Mouse (Mus musculus): ENCODE results near the gene Smim12. TPM values are rescaled to one million over a fixed set of nuclear protein-coding genes. Genes with fewer than 3 reads are reported as not detected.

Smim12 gene
- total and polyA plus RNA-seq, 2 experiments from 2014 or later, result 40.8 to 63.7 TPM

DNA sequence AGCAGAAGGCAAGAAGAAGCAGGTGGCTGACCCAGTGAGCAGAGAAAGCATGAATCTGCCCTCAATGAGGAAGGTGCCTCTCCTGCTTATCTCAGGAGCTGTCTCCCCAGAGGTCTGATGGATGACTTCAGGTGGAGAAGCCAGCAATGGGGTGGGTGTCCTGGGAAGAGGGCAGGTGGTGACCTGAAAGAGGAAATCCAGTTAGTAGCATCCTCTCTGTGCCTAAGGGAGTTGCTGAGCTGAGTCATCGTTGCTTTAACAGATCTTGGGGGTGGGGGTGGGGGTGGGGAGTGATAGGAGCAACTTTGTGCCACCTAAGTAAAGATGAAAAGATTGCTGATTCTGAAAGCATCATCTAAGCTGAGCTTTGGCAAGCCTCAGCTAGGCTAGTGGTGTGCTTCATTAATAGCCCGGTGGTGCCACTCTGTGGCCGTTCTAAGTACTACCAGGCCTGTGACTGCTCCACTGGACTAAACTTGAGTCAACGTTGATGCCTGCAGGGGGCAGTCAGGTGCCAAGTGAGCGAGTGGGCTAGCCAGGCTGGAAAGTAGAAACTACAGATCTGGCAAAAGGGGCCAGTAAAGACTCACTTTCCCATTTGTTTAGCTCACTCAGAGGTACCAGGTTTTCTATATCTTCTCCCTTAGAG lies 6.2 kb downstream of the Smim12 start:
- TF ChIP-seq CTCF (IDR thresholded peaks at IDR 0.05; ENCODE audit: low read depth), result peak; percentile 95
- Histone ChIP-seq H3K4me1 (ENCODE audit: insufficient read depth, low read length) (0 out of 2 replicates have a peak, but pooled peaks cover under 1% of the 10 kb centered on the region), H3K9ac (replicated peaks; ENCODE audit: low read length) (no peak overlapping the region), H3K36me3 (ENCODE audit: insufficient read depth, low read length) (peaks cover 12% of the 10 kb centered on the region; the same call in 1 of the 2 replicates), H3K4me3 (ENCODE audit: low read length) (no peak overlapping the region), H3K27me3 (ENCODE audit: insufficient read depth, low read length) (no peaks in the 10 kb centered on the region), H3K9me3 (ENCODE audit: low read length) (no peaks in the 10 kb centered on the region), H3K27ac (no peak overlapping the region), H3K4me2 (ENCODE audit: low read depth, low read length) (no peak overlapping the region)
- peak; percentile 97 for DNase-seq (ENCODE audit: low spot score)
- ATAC-seq, result peak; percentile 94
- WGBS, result 3% methylated on average over 5 of the region's 5 CpGs

DNA sequence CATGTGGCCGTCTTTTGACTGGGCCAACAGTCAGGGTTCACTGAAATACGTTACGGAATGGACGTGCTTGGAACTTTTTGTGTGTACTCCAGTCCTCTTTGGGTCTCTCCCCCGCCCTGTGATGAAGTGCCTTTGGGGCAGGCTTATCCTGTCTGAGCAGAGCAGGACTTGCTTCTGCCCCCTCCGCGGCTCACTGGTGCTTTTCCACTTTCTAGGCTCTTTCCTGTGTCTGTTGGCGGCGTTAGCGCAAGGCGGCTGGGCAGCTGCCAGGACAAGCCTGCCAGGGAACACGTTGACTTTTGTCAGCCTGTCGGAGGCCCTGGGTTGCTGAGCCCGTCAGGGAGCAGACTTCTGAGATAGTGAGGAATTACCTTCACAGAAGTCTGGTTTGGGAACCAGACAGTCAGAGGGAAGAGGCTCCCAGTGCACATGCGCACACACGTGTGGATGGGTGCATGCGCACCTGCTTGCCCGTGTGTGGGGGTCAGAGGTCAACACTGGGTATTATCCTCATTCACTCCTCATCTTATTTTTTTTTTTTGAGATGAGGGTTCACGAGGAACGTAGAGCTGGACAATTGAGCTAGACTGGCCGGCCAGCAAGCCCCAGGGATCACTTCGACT lies 8.5 kb downstream of the Smim12 start:
- no peak for TF ChIP-seq CTCF (IDR thresholded peaks at IDR 0.05; ENCODE audit: low read depth)
- peak; percentile 62 for DNase-seq (ENCODE audit: low spot score)
- no peaks in the 10 kb centered on the region for H3K9me3 ChIP-seq (ENCODE audit: low read length)
- H3K9ac ChIP-seq (replicated peaks; ENCODE audit: low read length), result no peak overlapping the region
- peak; percentile 38; the same call in 1 of the 2 replicates for ATAC-seq
- peak overlapping the region; percentile 38 for H3K4me2 ChIP-seq (ENCODE audit: low read depth, low read length)
- H3K27ac ChIP-seq, result no peak overlapping the region
- no peak overlapping the region for H3K4me3 ChIP-seq (ENCODE audit: low read length)
- WGBS, result 43% methylated on average over 22 of the region's 22 CpGs
- H3K27me3 ChIP-seq (ENCODE audit: insufficient read depth, low read length), result no peaks in the 10 kb centered on the region
- H3K36me3 ChIP-seq (ENCODE audit: insufficient read depth, low read length), result peaks cover 11% of the 10 kb centered on the region; the same call in 1 of the 2 replicates
- no peaks in the 10 kb centered on the region for H3K4me1 ChIP-seq (ENCODE audit: insufficient read depth, low read length)

GRCm38 (mm10) chr4:127256739-127257138 lies 13.2 kb downstream of the Smim12 start:
- 47% methylated on average over 5 of the region's 5 CpGs for WGBS
- ATAC-seq, result no peak
- Histone ChIP-seq H3K27me3 (ENCODE audit: insufficient read depth, low read length) (no peaks in the 10 kb centered on the region), H3K9me3 (ENCODE audit: low read length) (no peaks in the 10 kb centered on the region), H3K36me3 (ENCODE audit: insufficient read depth, low read length) (no peaks in the 10 kb centered on the region), H3K9ac (replicated peaks; ENCODE audit: low read length) (no peak overlapping the region), H3K4me3 (ENCODE audit: low read length) (no peak overlapping the region), H3K4me1 (ENCODE audit: insufficient read depth, low read length) (no peaks in the 10 kb centered on the region), H3K4me2 (ENCODE audit: low read depth, low read length) (no peak overlapping the region), H3K27ac (no peak overlapping the region)
- no peak for DNase-seq (ENCODE audit: low spot score)
- TF ChIP-seq CTCF (IDR thresholded peaks at IDR 0.05; ENCODE audit: low read depth), result no peak

GRCm38 (mm10) chr4:127258186-127258897 lies 14.8 kb downstream of the Smim12 start:
- Histone ChIP-seq H3K27me3 (ENCODE audit: insufficient read depth, low read length) (no peaks in the 10 kb centered on the region), H3K4me2 (ENCODE audit: low read depth, low read length) (no peak overlapping the region), H3K36me3 (ENCODE audit: insufficient read depth, low read length) (no peaks in the 10 kb centered on the region), H3K4me1 (ENCODE audit: insufficient read depth, low read length) (no peaks in the 10 kb centered on the region), H3K9me3 (ENCODE audit: low read length) (no peaks in the 10 kb centered on the region), H3K4me3 (ENCODE audit: low read length) (no peak overlapping the region), H3K27ac (no peak overlapping the region), H3K9ac (replicated peaks; ENCODE audit: low read length) (no peak overlapping the region)
- no peak for ATAC-seq
- no peak for DNase-seq (ENCODE audit: low spot score)
- WGBS, result 55% methylated on average over 12 of the region's 12 CpGs
- TF ChIP-seq CTCF (IDR thresholded peaks at IDR 0.05; ENCODE audit: low read depth), result no peak

DNA sequence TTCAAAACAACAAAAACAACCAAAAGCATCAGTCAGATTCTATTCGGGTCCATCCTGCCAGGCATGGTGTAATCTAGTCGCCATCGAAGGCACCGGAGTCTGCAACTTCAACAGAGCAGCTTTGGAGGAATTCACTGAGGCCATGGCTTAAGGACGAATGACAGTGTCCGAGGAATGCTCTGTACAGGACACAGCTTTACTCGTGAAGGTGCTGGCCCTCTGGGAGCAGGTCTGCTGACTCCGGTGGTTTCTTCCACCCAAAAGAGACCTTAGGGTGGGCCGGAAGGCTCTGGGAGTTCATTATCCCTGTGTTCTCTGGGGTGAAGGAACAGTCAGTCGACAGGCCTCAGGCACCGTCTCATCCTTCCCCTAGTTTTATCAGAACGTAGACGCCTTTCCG lies 18.0 kb downstream of the Smim12 start:
- Histone ChIP-seq H3K4me2 (ENCODE audit: low read depth, low read length) (no peak overlapping the region), H3K4me1 (ENCODE audit: insufficient read depth, low read length) (no peaks in the 10 kb centered on the region), H3K36me3 (ENCODE audit: insufficient read depth, low read length) (no peaks in the 10 kb centered on the region), H3K27me3 (ENCODE audit: insufficient read depth, low read length) (no peaks in the 10 kb centered on the region), H3K9ac (replicated peaks; ENCODE audit: low read length) (no peak overlapping the region), H3K9me3 (ENCODE audit: low read length) (no peaks in the 10 kb centered on the region), H3K4me3 (ENCODE audit: low read length) (no peak overlapping the region), H3K27ac (no peak overlapping the region)
- no peak for ATAC-seq
- WGBS, result 89% methylated on average over 14 of the region's 14 CpGs
- no peak for DNase-seq (ENCODE audit: low spot score)
- no peak for TF ChIP-seq CTCF (IDR thresholded peaks at IDR 0.05; ENCODE audit: low read depth)

- H3K9ac ChIP-seq (replicated peaks; ENCODE audit: low read length), result no peak overlapping the region
- H3K27ac ChIP-seq, result no peak overlapping the region
- no peaks in the 10 kb centered on the region for H3K36me3 ChIP-seq (ENCODE audit: insufficient read depth, low read length)
- H3K9me3 ChIP-seq (ENCODE audit: low read length), result no peaks in the 10 kb centered on the region
- WGBS, result 57% methylated on average over 19 of the region's 19 CpGs
- no peak for TF ChIP-seq CTCF (IDR thresholded peaks at IDR 0.05; ENCODE audit: low read depth)
- H3K4me2 ChIP-seq (ENCODE audit: low read depth, low read length), result no peak overlapping the region
- no peaks in the 10 kb centered on the region for H3K4me1 ChIP-seq (ENCODE audit: insufficient read depth, low read length)
- DNase-seq (ENCODE audit: low spot score), result no peak
- no peak overlapping the region for H3K4me3 ChIP-seq (ENCODE audit: low read length)
- H3K27me3 ChIP-seq (ENCODE audit: insufficient read depth, low read length), result no peaks in the 10 kb centered on the region
- ATAC-seq, result no peak
Measured at GRCm38 (mm10) chr4:127263438-127264182, 20.0 kb downstream of the Smim12 start.
